Mouse (Mus musculus) liver, postnatal 0 days (tissue): ENCODE measurements around the gene Arpc1a.

Source experiments
- CTCF ChIP-seq: sonication (generic); IDR thresholded peaks from 2 replicates; pipeline ENCODE4 v1.5.1; 2016; ENCODE audit warnings: antibody characterized with exemption, low read depth
- EP300 ChIP-seq: IDR thresholded peaks from 2 replicates; pipeline ENCODE4 v1.6.1; 2016; ENCODE audit warnings: antibody characterized with exemption, low read depth, mild to moderate bottlenecking

DNA sequence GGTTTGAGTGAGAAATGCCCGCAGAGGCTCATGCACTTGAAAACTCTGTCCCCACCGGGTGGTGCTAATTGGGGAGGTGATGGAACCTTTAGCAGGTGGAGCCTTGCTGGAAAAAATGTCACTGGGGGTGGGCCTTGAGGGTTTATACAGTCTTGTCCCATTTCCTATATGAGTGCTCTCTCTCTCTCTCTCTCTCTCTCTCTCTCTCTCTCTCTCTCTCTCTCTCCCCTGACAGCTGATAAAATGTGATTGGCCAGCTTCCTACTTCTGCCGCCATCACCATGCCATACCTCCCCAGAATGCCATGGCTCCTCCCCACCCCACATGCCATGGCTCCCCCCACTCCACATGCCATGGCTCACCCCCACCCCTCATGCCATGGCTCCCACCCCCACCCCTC lies 8.5 kb upstream of the Arpc1a start:
- TF ChIP-seq EP300 (no peak), CTCF (no peak)
